Mouse (Mus musculus): Measurements from ENCODE around the gene Adgrl2. TPM values are rescaled to one million over a fixed set of nuclear protein-coding genes. Genes with fewer than 3 reads are reported as not detected.

Adgrl2 gene
- total and polyA plus RNA-seq, 3 experiments: 0.34 to 6.6 (median 3.2) TPM

GRCm38 (mm10) chr3:148982370-148982769 lies 8.0 kb downstream of the Adgrl2 start:
- dilution Hi-C loops (cut with MboI; ENCODE audit: extremely low pct_ligation_motif_present, extremely low pct_unique_long_range_greater_than_20kb, low sequenced_read_pairs) (no loop called here), in situ Hi-C loops (cut with MboI; ENCODE audit: low pct_ligation_motif_present, low pct_unique_long_range_greater_than_20kb, low sequenced_read_pairs) (no loop called here)
- Histone ChIP-seq H3K27me3 (replicated peaks) (no peaks in the 10 kb centered on the region), H3K4me1 (ENCODE audit: control insufficient read depth in 1 of 2, insufficient read depth in 2 of 2) (peaks cover 2 to 9% of the 10 kb centered on the region in 2 experiments; a peak in 1 of 4 replicates), H3K9me3 (replicated peaks; ENCODE audit: low read length) (peaks cover 5% of the 10 kb centered on the region), H3K36me3 (replicated peaks in 1 of 2; ENCODE audit: control insufficient read depth in 1 of 2, insufficient read depth in 1 of 2, low read length in 1 of 2) (no peaks in the 10 kb centered on the region), H3K9ac (ENCODE audit: insufficient read depth, low read depth) (no peak overlapping the region), H3K4me2 (ENCODE audit: insufficient read depth, low read depth, poor library complexity, severe bottlenecking) (no peak overlapping the region), H3K27ac (ENCODE audit: insufficient read depth, low read depth) (no peak overlapping the region), H3K79me2 (replicated peaks; ENCODE audit: control insufficient read depth, extremely low read depth, insufficient read depth, poor library complexity, severe bottlenecking) (no peaks in the 10 kb centered on the region), H3K4me3 (replicated peaks in 1 of 3; ENCODE audit: low read depth in 2 of 3, low read length in 2 of 3, poor library complexity in 1 of 3) (no peak overlapping the region)
- TF ChIP-seq ZKSCAN1 (IDR thresholded peaks at IDR 0.05; ENCODE audit: borderline replicate concordance, low read depth, low read length) (no peak), NRF1 (IDR thresholded peaks at IDR 0.05; ENCODE audit: low read depth, low read length) (no peak), BHLHE40 (IDR thresholded peaks at IDR 0.05; ENCODE audit: low read depth, low read length) (no peak), CHD2 (IDR thresholded peaks at IDR 0.05; ENCODE audit: low read length) (no peak), KAT2A (IDR thresholded peaks at IDR 0.05; ENCODE audit: insufficient replicate concordance, low read length) (no peak), JUN (IDR thresholded peaks at IDR 0.05; ENCODE audit: insufficient read depth, low read depth, low read length) (no peak), IRF4 (IDR thresholded peaks at IDR 0.05; ENCODE audit: low read depth, low read length) (no peak), SMC3 (IDR thresholded peaks at IDR 0.05; ENCODE audit: low read depth, low read length) (no peak), ZNF384 (IDR thresholded peaks at IDR 0.05; ENCODE audit: low read depth, low read length) (no peak), CHD1 (IDR thresholded peaks at IDR 0.05; ENCODE audit: low read depth, low read length) (no peak), UBTF (IDR thresholded peaks at IDR 0.05; ENCODE audit: low read depth, low read length) (no peak), USF2 (conservative IDR thresholded peaks at IDR 0.05; ENCODE audit: low read depth, low read length) (no peak), TBP (conservative IDR thresholded peaks at IDR 0.05; ENCODE audit: low read depth, low read length) (no peak), E2F4 (IDR thresholded peaks at IDR 0.05; ENCODE audit: insufficient replicate concordance, low read depth, low read length) (no peak), SIN3A (IDR thresholded peaks at IDR 0.05; ENCODE audit: low read length) (no peak), MAX (IDR thresholded peaks at IDR 0.05; ENCODE audit: low read length) (no peak), TCF12 (IDR thresholded peaks at IDR 0.05; ENCODE audit: low read depth, low read length) (no peak), ETS1 (conservative IDR thresholded peaks at IDR 0.05; ENCODE audit: low read depth, low read length) (no peak), RCOR1 (conservative IDR thresholded peaks at IDR 0.05; ENCODE audit: low read depth, low read length) (no peak), JUND (conservative IDR thresholded peaks at IDR 0.05; ENCODE audit: low read depth, low read length) (no peak)
- DNase-seq (ENCODE audit: extremely low read depth): no peak

- Histone ChIP-seq H3K79me2 (replicated peaks; ENCODE audit: control insufficient read depth, extremely low read depth, insufficient read depth, poor library complexity, severe bottlenecking) (no peaks in the 10 kb centered on the region), H3K9ac (ENCODE audit: insufficient read depth, low read depth) (no peak overlapping the region), H3K36me3 (replicated peaks in 1 of 2; ENCODE audit: control insufficient read depth in 1 of 2, insufficient read depth in 1 of 2, low read length in 1 of 2) (no peaks in the 10 kb centered on the region), H3K4me3 (replicated peaks in 1 of 3; ENCODE audit: low read depth in 2 of 3, low read length in 2 of 3, poor library complexity in 1 of 3) (no peak overlapping the region), H3K4me2 (ENCODE audit: insufficient read depth, low read depth, poor library complexity, severe bottlenecking) (no peak overlapping the region), H3K27me3 (replicated peaks) (no peaks in the 10 kb centered on the region), H3K27ac (ENCODE audit: insufficient read depth, low read depth) (no peak overlapping the region), H3K4me1 (ENCODE audit: control insufficient read depth in 1 of 2, insufficient read depth in 2 of 2) (peaks cover 2 to 9% of the 10 kb centered on the region in 2 experiments; a peak in 1 of 4 replicates), H3K9me3 (replicated peaks; ENCODE audit: low read length) (peaks cover under 1% of the 10 kb centered on the region)
- dilution Hi-C loops (cut with MboI; ENCODE audit: extremely low pct_ligation_motif_present, extremely low pct_unique_long_range_greater_than_20kb, low sequenced_read_pairs): no loop called here
- DNase-seq (ENCODE audit: extremely low read depth): no peak
- in situ Hi-C loops (cut with MboI; ENCODE audit: low pct_ligation_motif_present, low pct_unique_long_range_greater_than_20kb, low sequenced_read_pairs): no loop called here
- TF ChIP-seq USF2 (conservative IDR thresholded peaks at IDR 0.05; ENCODE audit: low read depth, low read length) (no peak), HCFC1 (IDR thresholded peaks at IDR 0.05; ENCODE audit: low read depth, low read length) (no peak), RAD21 (IDR thresholded peaks at IDR 0.05; ENCODE audit: low read depth, low read length) (no peak), NRF1 (IDR thresholded peaks at IDR 0.05; ENCODE audit: low read depth, low read length) (no peak), CTCF (conservative IDR thresholded peaks at IDR 0.05 in 1 of 2, IDR thresholded peaks at IDR 0.05 in 1 of 2; ENCODE audit: low read depth in 2 of 2, low read length in 2 of 2) (no peak), ZMIZ1 (IDR thresholded peaks at IDR 0.05; ENCODE audit: low read depth, low read length) (no peak), MYC (IDR thresholded peaks at IDR 0.05; ENCODE audit: low read depth, low read length) (no peak), JUN (IDR thresholded peaks at IDR 0.05; ENCODE audit: insufficient read depth, low read depth, low read length) (no peak), MEF2A (IDR thresholded peaks at IDR 0.05; ENCODE audit: borderline replicate concordance, low read depth, low read length) (no peak), USF1 (IDR thresholded peaks at IDR 0.05; ENCODE audit: low read depth, low read length) (no peak), EP300 (IDR thresholded peaks at IDR 0.05; ENCODE audit: low read length) (no peak), JUND (conservative IDR thresholded peaks at IDR 0.05; ENCODE audit: low read depth, low read length) (no peak), TBP (conservative IDR thresholded peaks at IDR 0.05; ENCODE audit: low read depth, low read length) (no peak)
Observed at GRCm38 (mm10) chr3:148981776-148982175, 8.6 kb downstream of the Adgrl2 start.

All from CH12.LX (cell line).